Comparison of ENCODE assay signal across 7 mouse cellular contexts in genomic region chr8:83621691-83622388, GRCm38 (mm10). TPM values are rescaled to one million over a fixed set of nuclear protein-coding genes. Genes with fewer than 3 reads are reported as not detected.
DNase-seq lines count a peak whose midpoint lies in the region; ATAC-seq and TF ChIP-seq lines count a peak whose summit lies in the region.

No protein-coding gene starts in this region.

- no peak; the same call in 1 of the 2 replicates for ATAC-seq in lung, postnatal 0 days
- ATAC-seq in forebrain, embryonic 12.5 days (ENCODE audit: low FRiP score), result peak; percentile 66; the same call in 1 of the 2 replicates
- ATAC-seq in limb, embryonic 12.5 days (ENCODE audit: insufficient number of reproducible peaks, insufficient read depth, low FRiP score, low TSS enrichment, low read depth), result peak; percentile 38; the same call in 1 of the 2 replicates
- no peak for ATAC-seq in stomach, embryonic 14.5 days (ENCODE audit: insufficient number of reproducible peaks, insufficient read depth, low FRiP score, low read depth)

- H3K4me3 ChIP-seq in lung, postnatal 0 days (ENCODE audit: low read depth, low read length), result no peak overlapping the region
- peak overlapping the region; percentile 43 for H3K4me3 ChIP-seq in forebrain, embryonic 12.5 days (replicated peaks)
- peak overlapping the region; percentile 40 for H3K4me3 ChIP-seq in limb, embryonic 12.5 days (replicated peaks)
- peak overlapping the region; percentile 24 for H3K4me3 ChIP-seq in stomach, embryonic 14.5 days (ENCODE audit: low read depth, low read length)

- no peaks in the 10 kb centered on the region for H3K36me3 ChIP-seq in lung, postnatal 0 days (ENCODE audit: insufficient read depth, low read length)
- H3K36me3 ChIP-seq in forebrain, embryonic 12.5 days (replicated peaks), result no peaks in the 10 kb centered on the region
- no peaks in the 10 kb centered on the region for H3K36me3 ChIP-seq in limb, embryonic 12.5 days
- H3K36me3 ChIP-seq in stomach, embryonic 14.5 days (ENCODE audit: control insufficient read depth, insufficient read depth, low read length), result no peaks in the 10 kb centered on the region

- 50% methylated on average over 15 of the region's 15 CpGs for WGBS in lung, postnatal 0 days
- WGBS in forebrain, embryonic 12.5 days, result 62% methylated on average over 15 of the region's 15 CpGs
- WGBS in limb, embryonic 12.5 days, result 58% methylated on average over 15 of the region's 15 CpGs
- 52% methylated on average over 15 of the region's 15 CpGs for WGBS in stomach, embryonic 14.5 days

- H3K4me1 ChIP-seq in lung, postnatal 0 days (ENCODE audit: insufficient read depth, low read depth, low read length), result no peaks in the 10 kb centered on the region
- peaks cover 4% of the 10 kb centered on the region; the same call in 1 of the 2 replicates for H3K4me1 ChIP-seq in forebrain, embryonic 12.5 days
- H3K4me1 ChIP-seq in limb, embryonic 12.5 days (replicated peaks), result peaks cover 5% of the 10 kb centered on the region; the same call in 1 of the 2 replicates
- no peaks in the 10 kb centered on the region for H3K4me1 ChIP-seq in stomach, embryonic 14.5 days (ENCODE audit: control insufficient read depth, insufficient read depth, low read length)

- intact Hi-C loops in left cerebral cortex, postnatal 14 days (cut with DNase I), result no loop called here

- H3K9me3 ChIP-seq in lung, postnatal 0 days (ENCODE audit: low read length), result no peaks in the 10 kb centered on the region
- no peaks in the 10 kb centered on the region for H3K9me3 ChIP-seq in forebrain, embryonic 12.5 days
- no peaks in the 10 kb centered on the region; the same call in 1 of the 2 replicates for H3K9me3 ChIP-seq in limb, embryonic 12.5 days
- no peaks in the 10 kb centered on the region for H3K9me3 ChIP-seq in stomach, embryonic 14.5 days (ENCODE audit: control insufficient read depth, low read depth, low read length)

- DNase-seq in lung, postnatal 0 days (ENCODE audit: low spot score), result no peak
- no peak for DNase-seq in lung, postnatal 25 days (ENCODE audit: low spot score)
- no peak for DNase-seq in left cerebral cortex, postnatal 14 days (ENCODE audit: low spot score in 2 of 2)
- DNase-seq in adrenal gland, postnatal 4 days (ENCODE audit: low spot score in 2 of 2), result no peak

- TF ChIP-seq EP300 in lung, postnatal 0 days (IDR thresholded peaks at IDR 0.05), result no peak

- H3K9ac ChIP-seq in lung, postnatal 0 days (replicated peaks; ENCODE audit: low read depth), result no peak overlapping the region
- peak overlapping the region; percentile 58 for H3K9ac ChIP-seq in forebrain, embryonic 12.5 days
- H3K9ac ChIP-seq in limb, embryonic 12.5 days (replicated peaks), result peak overlapping the region; percentile 44; the same call in 1 of the 2 replicates
- no peak overlapping the region; the same call in 1 of the 2 replicates for H3K9ac ChIP-seq in stomach, embryonic 14.5 days (replicated peaks; ENCODE audit: low read depth, low read length)

- no peak overlapping the region for H3K27ac ChIP-seq in lung, postnatal 0 days (ENCODE audit: low read length)
- no peak overlapping the region for H3K27ac ChIP-seq in forebrain, embryonic 12.5 days
- no peak overlapping the region for H3K27ac ChIP-seq in limb, embryonic 12.5 days
- no peak overlapping the region for H3K27ac ChIP-seq in stomach, embryonic 14.5 days (ENCODE audit: low read length)

- peak overlapping the region; percentile 55 for H3K4me2 ChIP-seq in lung, postnatal 0 days (replicated peaks; ENCODE audit: low read depth, low read length)
- peak overlapping the region; percentile 78 for H3K4me2 ChIP-seq in forebrain, embryonic 12.5 days
- H3K4me2 ChIP-seq in limb, embryonic 12.5 days, result peak overlapping the region; percentile 71
- H3K4me2 ChIP-seq in stomach, embryonic 14.5 days (replicated peaks; ENCODE audit: low read depth, low read length), result peak overlapping the region; percentile 63

- TF ChIP-seq CTCF in lung, postnatal 0 days (IDR thresholded peaks at IDR 0.05), result no peak

- no peaks in the 10 kb centered on the region for H3K27me3 ChIP-seq in lung, postnatal 0 days (replicated peaks; ENCODE audit: insufficient read depth, low read length)
- no peaks in the 10 kb centered on the region for H3K27me3 ChIP-seq in forebrain, embryonic 12.5 days
- H3K27me3 ChIP-seq in limb, embryonic 12.5 days, result no peaks in the 10 kb centered on the region
- no peaks in the 10 kb centered on the region for H3K27me3 ChIP-seq in stomach, embryonic 14.5 days (ENCODE audit: control insufficient read depth, insufficient read depth, low read length)

RNA-seq across cellular contexts. Expression of gene Dnajb1, which starts 13.8 kb away (rescaled TPM):
- 34.3 and 43.6 TPM in 2 replicates for polyA plus RNA-seq in lung, postnatal 0 days (2015; fragmentation: Nextera tagmentation; extraction: Ambion mirVana)
- polyA plus RNA-seq in forebrain, embryonic 12.5 days (2016; fragmentation: Nextera tagmentation; extraction: Ambion mirVana), result 63.0 and 67.3 TPM in 2 replicates
- 68.4 and 72.8 TPM in 2 replicates for polyA plus RNA-seq in limb, embryonic 12.5 days (2016; fragmentation: Nextera tagmentation; extraction: Ambion mirVana)
- 59.5 and 59.6 TPM in 2 replicates for polyA plus RNA-seq in stomach, embryonic 14.5 days (2014; fragmentation: Nextera tagmentation; extraction: Ambion mirVana)
- 10 to 100 TPM; 38.4 to 40.0 TPM for total RNA-seq in left cerebral cortex, postnatal 14 days (2021)
- 10 to 100 TPM; 29.4 to 29.9 TPM for total RNA-seq in adrenal gland, postnatal 4 days (2021)

RNA-seq across cellular contexts. Expression of gene Tecr, which starts 14.1 kb away (rescaled TPM):
- 273 and 293 TPM in 2 replicates for polyA plus RNA-seq in lung, postnatal 0 days (2015; fragmentation: Nextera tagmentation; extraction: Ambion mirVana)
- 541 and 550 TPM in 2 replicates for polyA plus RNA-seq in forebrain, embryonic 12.5 days (2016; fragmentation: Nextera tagmentation; extraction: Ambion mirVana)
- 577 and 580 TPM in 2 replicates for polyA plus RNA-seq in limb, embryonic 12.5 days (2016; fragmentation: Nextera tagmentation; extraction: Ambion mirVana)
- 629 and 635 TPM in 2 replicates for polyA plus RNA-seq in stomach, embryonic 14.5 days (2014; fragmentation: Nextera tagmentation; extraction: Ambion mirVana)
- 100 to 1,000 TPM; 587 to 600 TPM for total RNA-seq in left cerebral cortex, postnatal 14 days (2021)
- 100 to 1,000 TPM; 369 to 378 TPM for total RNA-seq in adrenal gland, postnatal 4 days (2021)

RNA-seq across cellular contexts. Expression of gene Gipc1, which starts 30.6 kb away (rescaled TPM):
- polyA plus RNA-seq in lung, postnatal 0 days (2015; fragmentation: Nextera tagmentation; extraction: Ambion mirVana), result 123 and 134 TPM in 2 replicates
- polyA plus RNA-seq in forebrain, embryonic 12.5 days (2016; fragmentation: Nextera tagmentation; extraction: Ambion mirVana), result 201 and 214 TPM in 2 replicates
- 179 and 185 TPM in 2 replicates for polyA plus RNA-seq in limb, embryonic 12.5 days (2016; fragmentation: Nextera tagmentation; extraction: Ambion mirVana)
- 180 and 185 TPM in 2 replicates for polyA plus RNA-seq in stomach, embryonic 14.5 days (2014; fragmentation: Nextera tagmentation; extraction: Ambion mirVana)
- total RNA-seq in left cerebral cortex, postnatal 14 days (2021), result 100 to 1,000 TPM; 104 to 109 TPM
- 10 to 100 TPM; 59.2 to 72.0 TPM for total RNA-seq in adrenal gland, postnatal 4 days (2021)

RNA-seq across cellular contexts. Expression of gene Ptger1, which starts 44.6 kb away (rescaled TPM):
- polyA plus RNA-seq in lung, postnatal 0 days (2015; fragmentation: Nextera tagmentation; extraction: Ambion mirVana), result 1.3 and 1.4 TPM in 2 replicates
- 0.91 and 0.96 TPM in 2 replicates for polyA plus RNA-seq in forebrain, embryonic 12.5 days (2016; fragmentation: Nextera tagmentation; extraction: Ambion mirVana)
- polyA plus RNA-seq in limb, embryonic 12.5 days (2016; fragmentation: Nextera tagmentation; extraction: Ambion mirVana), result 0.63 and 0.90 TPM in 2 replicates
- polyA plus RNA-seq in stomach, embryonic 14.5 days (2014; fragmentation: Nextera tagmentation; extraction: Ambion mirVana), result 3.1 and 5.4 TPM in 2 replicates
- 1 to 10 TPM; 1.4 to 1.5 TPM for total RNA-seq in left cerebral cortex, postnatal 14 days (2021)
- 1 to 10 TPM; 2.4 to 5.1 TPM for total RNA-seq in adrenal gland, postnatal 4 days (2021)

RNA-seq across cellular contexts. Expression of gene Ndufb7, which starts 55.4 kb away (rescaled TPM):
- 258 and 286 TPM in 2 replicates for polyA plus RNA-seq in lung, postnatal 0 days (2015; fragmentation: Nextera tagmentation; extraction: Ambion mirVana)
- 356 and 359 TPM in 2 replicates for polyA plus RNA-seq in forebrain, embryonic 12.5 days (2016; fragmentation: Nextera tagmentation; extraction: Ambion mirVana)
- polyA plus RNA-seq in limb, embryonic 12.5 days (2016; fragmentation: Nextera tagmentation; extraction: Ambion mirVana), result 302 and 305 TPM in 2 replicates
- 325 and 345 TPM in 2 replicates for polyA plus RNA-seq in stomach, embryonic 14.5 days (2014; fragmentation: Nextera tagmentation; extraction: Ambion mirVana)
- 100 to 1,000 TPM; 141 to 147 TPM for total RNA-seq in left cerebral cortex, postnatal 14 days (2021)
- 100 to 1,000 TPM; 215 to 223 TPM for total RNA-seq in adrenal gland, postnatal 4 days (2021)

Comparison
In these comparisons a context has a peak if more than half of its experiments do, and no peak if none do; other contexts are left out.
1. ATAC-seq: peak in forebrain, embryonic 12.5 days (single experiment) and limb, embryonic 12.5 days (single experiment); none in lung, postnatal 0 days (single experiment) and stomach, embryonic 14.5 days (single experiment).
2. H3K9ac ChIP-seq: peak in forebrain, embryonic 12.5 days (single experiment) and limb, embryonic 12.5 days (single experiment); none in lung, postnatal 0 days (single experiment) and stomach, embryonic 14.5 days (single experiment).
3. Peak in every context shown above with its lines, with median percentiles within 50 percentile points of each other: H3K4me2 ChIP-seq.